Mouse (Mus musculus) adrenal gland, adult 2 months (tissue): ENCODE results near the gene Crip1. TPM values are rescaled to one million over a fixed set of nuclear protein-coding genes. Genes with fewer than 3 reads are reported as not detected.
A peak's percentile ranks its signal among the peaks of the same experiment; 100 is the strongest.

Experiments
- DNase-seq: peaks from one replicate; pipeline ENCODE4 v3.0.0; 2021
- polyA plus RNA-seq: library from polyadenylated mRNA; depleted of rRNA; stranded (reverse); fragments of >200 nt; gene quantifications from 2 replicates; pipeline ENCODE4 v1.2.3, GENCODE M21; 2012
- total RNA-seq, 2 experiments: library from RNA; stranded (reverse); gene quantifications; 2 replicates each; pipeline ENCODE4 v1.2.3; 2021

The Crip1 gene
- total and polyA plus RNA-seq, 3 experiments = 31.7 to 101 (median 51.5) TPM

DNA sequence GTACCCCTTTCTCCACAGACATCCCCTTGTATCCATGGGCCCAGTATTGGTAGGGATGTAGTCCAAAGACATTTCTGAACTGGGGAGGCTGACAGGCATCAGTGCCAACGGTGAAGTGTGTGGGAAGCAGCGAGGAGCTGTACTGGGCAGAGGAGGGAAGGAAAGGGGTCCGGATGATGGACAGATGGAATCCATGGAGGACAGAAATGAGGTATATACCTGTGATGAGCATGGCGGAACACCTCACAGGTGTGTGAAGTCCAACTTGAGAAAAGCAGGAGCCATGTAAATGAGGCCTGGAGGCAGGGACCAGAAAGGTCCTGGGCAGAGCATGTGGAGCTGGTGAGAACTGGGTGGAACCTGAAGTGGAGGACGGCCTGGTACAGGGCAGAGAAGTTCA lies 525 bp upstream of the Crip1 start:
- no peak for DNase-seq

DNA sequence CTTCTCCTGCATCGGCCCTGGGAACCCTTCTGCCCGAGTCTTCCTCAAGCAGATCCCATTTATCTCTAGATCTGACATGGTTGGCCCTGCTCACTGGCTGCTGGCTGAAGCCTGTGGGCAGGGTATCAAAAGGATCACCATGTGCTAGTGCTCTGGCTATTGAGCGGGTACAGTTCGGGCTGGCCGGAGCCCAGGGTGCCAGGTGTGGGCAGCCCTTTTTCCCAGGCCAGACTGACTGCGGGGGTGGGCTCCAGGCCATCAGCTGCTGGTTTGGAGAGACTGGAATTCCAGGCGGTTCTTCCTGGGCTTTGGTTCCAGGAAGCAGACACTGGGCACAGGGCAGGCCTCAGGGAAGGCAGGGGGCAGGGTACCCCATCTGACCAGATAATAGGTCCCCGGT lies 1.4 kb downstream of the Crip1 start:
- DNase-seq = peak; percentile 27

GRCm38 (mm10) chr12:113148381-113149035 lies 2.4 kb downstream of the Crip1 start:
- DNase-seq = peak; percentile 31

DNA sequence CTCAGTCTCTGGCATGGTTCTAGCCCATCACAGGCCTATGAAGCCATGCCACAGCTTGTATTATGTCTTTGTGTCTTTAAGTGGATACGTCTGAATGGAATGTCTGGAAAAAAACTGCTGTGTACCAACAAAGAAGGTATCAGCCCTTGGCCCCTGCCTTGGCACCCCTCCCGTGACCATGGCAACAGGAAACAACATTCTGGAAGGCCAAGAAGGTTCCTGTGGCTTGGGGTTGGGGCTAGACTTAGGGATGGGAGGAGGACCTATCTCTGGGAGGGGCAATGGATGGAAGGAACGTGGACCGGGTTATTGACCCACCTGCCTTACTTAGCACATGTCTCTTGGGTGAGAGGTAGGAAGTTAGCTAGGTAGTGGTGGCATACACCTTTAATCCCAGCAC lies 3.2 kb downstream of the Crip1 start:
- DNase-seq = no peak

GRCm38 (mm10) chr12:113149896-113150295 lies 3.8 kb downstream of the Crip1 start:
- no peak for DNase-seq

- no peak for DNase-seq
These were observed 4.5 kb downstream of the Crip1 start for GRCm38 (mm10) chr12:113150591-113150990.

DNA sequence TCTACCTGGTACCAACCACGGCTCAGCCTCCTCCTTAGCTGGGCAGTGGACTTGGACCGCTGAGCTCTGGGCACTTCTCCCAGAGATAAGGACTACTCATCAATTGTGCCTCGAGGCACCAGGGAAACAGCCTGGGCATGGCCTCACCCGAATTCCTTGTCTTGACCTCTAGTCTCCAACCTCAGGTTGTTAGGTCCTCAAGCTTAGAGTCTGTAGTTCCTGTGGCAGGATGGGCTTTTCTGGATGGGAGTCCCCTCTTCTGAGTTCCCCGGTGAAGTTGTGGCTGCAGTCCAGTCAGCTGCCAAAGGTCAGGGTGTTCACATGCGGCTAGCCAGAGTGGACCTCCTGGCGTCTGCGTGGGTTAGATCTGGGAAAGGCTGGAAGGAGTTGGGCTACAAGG lies 4.9 kb downstream of the Crip1 start:
- no peak for DNase-seq

DNA sequence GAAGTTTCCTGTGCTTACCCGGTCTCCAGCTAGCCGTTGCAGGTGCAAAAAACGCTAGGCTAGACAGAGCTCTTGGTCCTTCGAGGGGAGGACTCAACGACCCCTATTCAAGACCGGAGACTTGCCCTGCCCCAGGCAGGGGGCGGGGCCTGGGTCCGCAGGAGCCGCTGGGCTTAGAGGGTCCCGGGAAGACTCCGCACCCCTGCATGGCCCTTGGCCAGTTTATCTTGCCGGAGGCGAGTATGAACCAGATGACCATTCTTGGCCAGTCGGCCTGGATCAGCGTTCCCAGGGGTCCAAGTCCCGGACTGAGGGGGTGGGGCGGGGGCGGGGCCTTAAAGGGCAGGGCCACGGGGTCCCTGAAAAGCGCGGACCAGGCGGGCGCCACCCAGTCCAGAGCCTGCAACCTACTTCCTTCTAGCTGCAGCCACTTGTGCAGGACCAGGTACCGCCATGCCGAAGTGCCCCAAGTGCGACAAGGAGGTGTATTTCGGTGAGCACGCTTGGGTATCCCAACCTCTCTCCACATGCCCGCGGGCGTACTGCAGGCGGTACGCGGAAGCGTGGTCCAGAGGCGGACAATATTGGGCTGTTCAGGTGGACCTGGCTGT lies 5.7 kb downstream of the Crip1 start:
- peak; percentile 35 for DNase-seq

DNA sequence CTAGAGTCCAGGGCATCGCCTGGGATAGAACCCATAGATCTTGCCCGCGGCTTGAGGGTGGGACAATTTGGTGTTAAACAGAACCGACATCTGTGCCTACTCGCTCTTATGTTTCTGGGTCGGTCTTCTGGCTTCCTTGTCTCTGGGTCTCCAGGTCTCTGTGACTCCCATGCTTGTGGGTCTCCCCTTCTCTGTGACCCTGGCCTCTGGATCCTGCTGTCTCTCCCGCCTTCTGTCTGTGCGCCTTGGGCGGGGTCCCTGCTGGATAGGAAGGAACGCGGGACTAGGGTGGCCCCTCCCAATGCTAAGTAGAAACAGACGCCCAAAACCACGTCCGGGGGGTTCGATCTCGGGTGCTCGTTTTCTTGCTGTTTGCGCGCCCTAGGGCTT lies 6.2 kb downstream of the Crip1 start:
- DNase-seq = no peak

- DNase-seq = no peak
These were observed 6.9 kb downstream of the Crip1 start for GRCm38 (mm10) chr12:113152991-113153525.

GRCm38 (mm10) chr12:113153971-113154370 lies 7.9 kb downstream of the Crip1 start:
- no peak for DNase-seq

DNA sequence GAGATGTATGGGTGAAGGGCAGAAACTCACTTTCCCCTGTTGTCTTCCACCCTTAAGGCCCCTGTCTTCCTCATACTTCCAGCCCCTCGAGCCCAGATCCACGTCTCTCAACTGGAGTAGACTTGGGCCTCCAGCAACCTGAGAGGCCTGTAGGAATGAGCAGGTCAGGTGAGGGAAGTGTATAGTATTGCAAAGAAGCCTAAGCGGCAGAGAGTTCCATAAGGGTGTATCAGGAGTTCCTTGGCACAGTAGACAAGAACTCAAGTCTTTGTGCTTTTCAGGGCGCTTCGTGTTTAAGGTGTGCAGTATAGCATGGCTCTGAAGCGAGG lies 8.6 kb downstream of the Crip1 start:
- no peak for DNase-seq

DNA sequence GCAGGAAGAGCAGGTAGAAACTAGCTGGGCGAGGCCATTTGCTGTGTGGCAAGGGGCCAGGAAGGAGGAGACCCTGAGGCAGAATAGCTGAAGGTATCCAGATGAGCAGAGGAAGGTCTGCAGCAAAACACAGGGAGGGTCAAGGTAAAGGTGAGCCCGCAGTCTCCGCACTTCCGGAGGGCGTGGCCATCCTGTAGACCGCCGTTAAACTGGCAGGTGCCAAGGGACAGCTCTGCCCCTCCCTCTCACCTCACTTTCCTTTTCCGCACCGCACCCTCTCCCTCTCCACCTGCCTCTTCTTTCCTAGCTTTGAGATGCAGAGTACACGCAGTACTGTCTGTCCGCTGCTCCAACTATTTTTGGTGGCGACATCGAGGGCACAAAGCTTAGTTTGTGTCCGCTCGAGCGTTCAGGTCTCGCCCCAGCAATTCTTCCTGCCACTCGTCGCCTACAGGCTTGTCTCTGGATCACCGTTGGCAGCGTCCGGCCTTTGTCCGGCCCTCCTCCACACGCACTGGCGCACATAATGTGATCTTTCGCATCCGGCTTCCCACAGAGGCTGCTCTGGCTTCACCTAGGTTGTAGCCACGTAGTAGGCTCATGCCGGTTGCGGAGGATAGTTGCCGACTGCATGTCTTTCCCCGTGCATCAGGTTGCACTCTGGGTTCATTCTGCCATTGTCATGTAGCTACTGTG lies 9.1 kb downstream of the Crip1 start:
- peak; percentile 73 for DNase-seq

DNA sequence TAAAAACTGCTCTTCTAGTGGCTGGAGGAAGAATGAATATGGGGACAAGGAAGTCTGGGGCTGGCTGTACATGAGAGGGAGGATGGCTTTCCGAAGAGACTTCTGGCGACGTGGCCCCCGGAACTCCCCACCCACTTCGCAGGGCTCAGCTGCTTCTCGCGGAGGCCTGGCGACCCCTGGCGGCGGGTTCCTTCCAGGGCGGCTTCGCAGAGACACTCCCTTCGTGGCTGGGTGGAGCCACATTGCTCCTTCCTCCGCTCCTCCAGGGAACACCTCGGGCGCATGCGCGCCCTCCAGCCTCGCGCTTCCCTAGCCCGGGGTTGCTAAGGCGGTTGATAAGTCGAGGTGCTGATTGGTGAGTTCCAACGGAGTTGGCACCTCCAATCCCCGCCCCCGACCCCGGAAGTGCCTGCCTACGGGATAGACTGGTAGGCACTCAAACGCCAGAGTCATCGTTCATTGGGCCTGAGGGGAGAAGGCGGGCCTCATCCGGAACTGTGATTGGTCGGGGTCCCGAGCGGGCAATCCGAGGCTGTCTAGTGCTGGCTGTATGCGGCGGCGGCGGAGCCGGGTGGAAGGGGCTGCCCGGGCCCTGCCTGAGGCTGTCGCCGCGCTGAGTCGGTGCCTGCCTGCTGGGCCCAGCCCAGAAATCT lies 9.9 kb downstream of the Crip1 start, which contains the start of gene Tedc1:
Gene Tedc1 (plus strand): TSS at position 535 of the 653 bp plus-strand sequence.
- peak; percentile 99 for DNase-seq

DNA sequence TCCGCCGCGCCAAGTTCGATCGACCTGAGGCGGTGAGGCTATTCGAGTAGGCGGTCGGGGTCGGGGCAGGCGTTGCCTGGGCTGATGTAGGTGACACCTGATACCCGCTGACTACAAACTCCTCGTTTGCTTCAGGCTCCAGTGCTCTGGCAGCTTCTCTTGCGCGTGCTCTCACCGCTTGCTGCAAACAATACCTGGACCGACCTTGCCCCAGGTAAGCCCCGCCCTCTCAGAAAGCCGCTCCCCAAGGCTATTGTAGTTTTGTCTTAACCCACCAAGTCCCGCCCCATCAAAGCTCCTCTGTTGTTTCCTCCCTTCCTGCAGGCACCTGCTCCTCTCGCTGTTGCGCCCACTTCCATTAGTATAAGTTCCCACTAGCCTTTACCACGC lies 10.4 kb downstream of the Crip1 start:
- no peak for DNase-seq

GRCm38 (mm10) chr12:113157002-113157401 lies 10.9 kb downstream of the Crip1 start:
- no peak for DNase-seq

GRCm38 (mm10) chr12:113157521-113157920 lies 11.4 kb downstream of the Crip1 start:
- no peak for DNase-seq

- no peak for DNase-seq
These were observed 11.9 kb downstream of the Crip1 start for GRCm38 (mm10) chr12:113157971-113158370.

- DNase-seq = no peak
These were observed 17.5 kb downstream of the Crip1 start for GRCm38 (mm10) chr12:113163561-113164006.

- no peak for DNase-seq
These were observed 22.0 kb downstream of the Crip1 start for GRCm38 (mm10) chr12:113168031-113168536.

GRCm38 (mm10) chr12:113176960-113177725 lies 31.0 kb downstream of the Crip1 start:
- no peak for DNase-seq

GRCm38 (mm10) chr12:113181020-113181419 lies 34.9 kb downstream of the Crip1 start:
- DNase-seq = peak; percentile 76
